Mouse (Mus musculus): ENCODE data around the gene Ahctf1.
"Not testable (repeated sequence)": the region's sequence is repeated elsewhere in the genome, so short reads cannot be mapped to it uniquely, and the experiment has no call there.

Ahctf1 gene

GRCm38 (mm10) chr1:179803513-179804139 is at the start of gene Ahctf1:
Ahctf1 (minus strand) TSS chr1:179803680.
- peak; percentile 96 to 98 for DNase-seq (ENCODE audit: low spot score in 2 of 2)

GRCm38 (mm10) chr1:179847759-179848389 is 44.4 kb upstream of the Ahctf1 start:
- peak; percentile 41 to 58 for DNase-seq (ENCODE audit: low spot score in 2 of 2)

- no peak for DNase-seq (ENCODE audit: low spot score in 2 of 2)
Observed at GRCm38 (mm10) chr1:179847173-179847572, 43.7 kb upstream of the Ahctf1 start.

GRCm38 (mm10) chr1:179845832-179846499 is 42.5 kb upstream of the Ahctf1 start:
- DNase-seq (ENCODE audit: low spot score in 2 of 2), result no peak

GRCm38 (mm10) chr1:179844894-179845293 is 41.4 kb upstream of the Ahctf1 start:
- DNase-seq (ENCODE audit: low spot score in 2 of 2), result peak; percentile 15 to 17

- DNase-seq (ENCODE audit: low spot score in 2 of 2), result no peak
Observed at GRCm38 (mm10) chr1:179843981-179844380, 40.5 kb upstream of the Ahctf1 start.

- no peak for DNase-seq (ENCODE audit: low spot score in 2 of 2)
Observed at GRCm38 (mm10) chr1:179842568-179842967, 39.1 kb upstream of the Ahctf1 start.

GRCm38 (mm10) chr1:179836426-179837404 is 33.2 kb upstream of the Ahctf1 start:
- DNase-seq (ENCODE audit: low spot score in 2 of 2), result peak in 1 of 2 experiments; percentile 9

GRCm38 (mm10) chr1:179835753-179836425 is 32.4 kb upstream of the Ahctf1 start:
- no peak for DNase-seq (ENCODE audit: low spot score in 2 of 2)

GRCm38 (mm10) chr1:179833596-179833995 is 30.1 kb upstream of the Ahctf1 start:
- DNase-seq (ENCODE audit: low spot score in 2 of 2), result no peak

- DNase-seq (ENCODE audit: low spot score in 2 of 2), result no peak
Observed at GRCm38 (mm10) chr1:179832710-179833240, 29.3 kb upstream of the Ahctf1 start.

- no peak for DNase-seq (ENCODE audit: low spot score in 2 of 2)
Observed at GRCm38 (mm10) chr1:179828900-179829299, 25.4 kb upstream of the Ahctf1 start.

GRCm38 (mm10) chr1:179828051-179828450 is 24.6 kb upstream of the Ahctf1 start:
- DNase-seq (ENCODE audit: low spot score in 2 of 2), result no peak

- DNase-seq (ENCODE audit: low spot score in 2 of 2), result no peak
Observed at GRCm38 (mm10) chr1:179824549-179824948, 21.1 kb upstream of the Ahctf1 start.

- DNase-seq (ENCODE audit: low spot score in 2 of 2), result not testable (repeated sequence)
Observed at GRCm38 (mm10) chr1:179818490-179819278, 15.2 kb upstream of the Ahctf1 start.

- peak; percentile 32 to 66 for DNase-seq (ENCODE audit: low spot score in 2 of 2)
Observed at GRCm38 (mm10) chr1:179814616-179815015, 11.1 kb upstream of the Ahctf1 start.

- no peak for DNase-seq (ENCODE audit: low spot score in 2 of 2)
Observed at GRCm38 (mm10) chr1:179813385-179813784, 9.9 kb upstream of the Ahctf1 start.

GRCm38 (mm10) chr1:179808300-179808699 is 4.8 kb upstream of the Ahctf1 start:
- DNase-seq (ENCODE audit: low spot score in 2 of 2), result no peak

- no peak for DNase-seq (ENCODE audit: low spot score in 2 of 2)
Observed at GRCm38 (mm10) chr1:179807468-179807867, 4.0 kb upstream of the Ahctf1 start.

- no peak for DNase-seq (ENCODE audit: low spot score in 2 of 2)
Observed at GRCm38 (mm10) chr1:179805751-179806150, 2.3 kb upstream of the Ahctf1 start.
